8 mouse cellular contexts compared by ENCODE assay signal in genomic region chr1:156997476-156998305, GRCm38 (mm10). TPM values are rescaled to one million over a fixed set of nuclear protein-coding genes. Genes with fewer than 3 reads are reported as not detected.
DNase-seq lines count a peak whose midpoint lies in the region; ATAC-seq and TF ChIP-seq lines count a peak whose summit lies in the region.

No protein-coding gene starts in this region.

- peak; percentile 13; the same call in 1 of the 2 replicates for ATAC-seq in granulocyte monocyte progenitor cell, adult 5-6 weeks (replicated peaks; ENCODE audit: poor library complexity, severe bottlenecking)
- ATAC-seq in midbrain, postnatal 0 days (ENCODE audit: low FRiP score) = peak; percentile 65

- WGBS in midbrain, postnatal 0 days = 22% methylated on average over 12 of the region's 12 CpGs

- peak; percentile 19 for DNase-seq in layer of hippocampus, adult 9-11 months
- no peak for DNase-seq in layer of hippocampus, adult 9-10 months (ENCODE audit: low spot score)
- peak; percentile 77 for DNase-seq in R1 (ENCODE audit: low read depth, low spot score)
- DNase-seq in midbrain, postnatal 0 days (ENCODE audit: low spot score) = peak; percentile 75
- no peak for DNase-seq in c-Kit-positive CD71-positive TER-119-positive erythroid progenitor cells, embryonic 14.5 days (ENCODE audit: low spot score)
- DNase-seq in frontal cortex, postnatal 10 days (ENCODE audit: low spot score in 2 of 2) = no peak
- no peak for DNase-seq in urinary bladder, postnatal 14 days (ENCODE audit: low spot score)

- H3K9ac ChIP-seq in midbrain, postnatal 0 days (replicated peaks; ENCODE audit: low read length, poor library complexity, severe bottlenecking) = no peak overlapping the region

- H3K27me3 ChIP-seq in midbrain, postnatal 0 days (ENCODE audit: insufficient read depth, low read length) = no peaks in the 10 kb centered on the region

- no peak overlapping the region for H3K4me3 ChIP-seq in midbrain, postnatal 0 days (ENCODE audit: low read depth, low read length)

- H3K36me3 ChIP-seq in midbrain, postnatal 0 days (ENCODE audit: insufficient read depth, low read length) = no peaks in the 10 kb centered on the region

- no peak overlapping the region for H3K4me2 ChIP-seq in midbrain, postnatal 0 days (ENCODE audit: low read depth, low read length, poor library complexity, severe bottlenecking)

- no peaks in the 10 kb centered on the region for H3K9me3 ChIP-seq in midbrain, postnatal 0 days (ENCODE audit: low read length)

- TF ChIP-seq CTCF in midbrain, postnatal 0 days (IDR thresholded peaks at IDR 0.05) = no peak

- 0 out of 2 replicates have a peak, but pooled peaks cover 3% of the 10 kb centered on the region for H3K4me1 ChIP-seq in midbrain, postnatal 0 days (ENCODE audit: insufficient read depth, low read length)

- no peak overlapping the region for H3K27ac ChIP-seq in midbrain, postnatal 0 days (ENCODE audit: low read depth, low read length)

RNA-seq across cellular contexts. Expression of gene Ralgps2, which starts 58.3 kb away (rescaled TPM):
- 12.5 and 20.4 TPM in 2 replicates for total RNA-seq in granulocyte monocyte progenitor cell, adult 5-6 weeks (2014; fragmentation: Nextera tagmentation)
- total RNA-seq in granulocyte monocyte progenitor cell, adult 5-6 weeks (2017) = 26.4 and 28.8 TPM in 2 replicates
- total RNA-seq in midbrain, postnatal 0 days (2014; rRNA removed) = 68.8 and 87.0 TPM in 2 replicates
- 58.2 and 70.4 TPM in 2 replicates for polyA plus RNA-seq in midbrain, postnatal 0 days (2015; fragmentation: Nextera tagmentation; extraction: Ambion mirVana)

Comparison
In these comparisons a context has a peak if more than half of its experiments do, and no peak if none do; other contexts are left out.
1. DNase-seq: peak in layer of hippocampus, adult 9-11 months (single experiment), R1 (single experiment) and midbrain, postnatal 0 days (single experiment); none in layer of hippocampus, adult 9-10 months (single experiment), c-Kit-positive CD71-positive TER-119-positive erythroid progenitor cells, embryonic 14.5 days (single experiment), frontal cortex, postnatal 10 days (0 of 2) and urinary bladder, postnatal 14 days (single experiment).